Mouse (Mus musculus) C2C12 (cell line): ENCODE measurements around the gene Cavin4.

ENCODE experiments used
- CEBPB ChIP-seq: IDR thresholded peaks from one replicate; pipeline ENCODE4 v1.6.1; 2011; ENCODE audit warnings: low read depth, mild to moderate bottlenecking, control low read depth, moderate library complexity
- CTCF ChIP-seq: IDR thresholded peaks from one replicate; pipeline ENCODE4 v1.5.1; 2011; ENCODE audit not compliant: control insufficient read depth, insufficient read depth, insufficient read length
- MAX ChIP-seq: IDR thresholded peaks from one replicate; pipeline ENCODE4 v1.6.1; 2011; ENCODE audit warnings: mild to moderate bottlenecking, control low read depth
- MYOD1 ChIP-seq: IDR thresholded peaks from one replicate; pipeline ENCODE4 v1.6.1; 2011; ENCODE audit warnings: low read depth; ENCODE audit not compliant: control insufficient read depth, insufficient read length
- MYOG ChIP-seq: IDR thresholded peaks from one replicate; pipeline ENCODE4 v1.6.1; 2011; ENCODE audit not compliant: control insufficient read depth, insufficient read length; ENCODE audit errors: extremely low read depth
- USF1 ChIP-seq: IDR thresholded peaks from one replicate; pipeline ENCODE4 v1.6.1; 2011; ENCODE audit warnings: low read depth, mild to moderate bottlenecking, control low read depth, moderate library complexity

GRCm38 (mm10) chr4:48625836-48626235 lies 37.5 kb upstream of the Cavin4 start:
- no peak for TF ChIP-seq CTCF
- no peak for TF ChIP-seq USF1
- no peak for TF ChIP-seq MYOG
- no peak for TF ChIP-seq MYOD1
- TF ChIP-seq MAX: no peak
- TF ChIP-seq CEBPB: no peak
